42 mouse cellular contexts compared by ENCODE assay signal in the genomic region with DNA sequence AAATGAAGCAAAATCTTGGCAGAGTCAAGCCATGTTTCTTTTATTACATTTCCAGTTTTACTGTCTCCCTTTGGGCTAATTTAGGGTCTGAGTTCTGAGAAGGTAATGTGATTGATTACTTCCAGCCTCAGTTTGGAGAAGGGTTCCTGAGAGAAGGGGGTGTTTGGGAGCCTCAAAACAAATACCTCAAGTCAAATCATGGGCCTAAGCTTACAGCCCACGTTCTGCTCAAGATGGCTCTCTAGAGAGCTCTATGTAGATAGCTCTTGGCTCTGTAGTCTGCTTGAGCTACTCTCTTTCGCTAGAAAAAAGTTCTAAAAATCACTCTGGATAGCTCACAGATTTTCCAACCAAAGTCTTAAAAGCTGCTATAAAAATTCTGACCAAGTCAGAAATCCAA. TPM values are rescaled to one million over a fixed set of nuclear protein-coding genes. Genes with fewer than 3 reads are reported as not detected.
"Had no signal": no experiment of that assay in that cellular context is flagged by ENCODE, and none has a peak within 500 bp of the region (broad histone marks: within the 10 kb centered on the region; RNA-seq: fewer than 3 reads in every experiment).

No protein-coding gene starts in this region.

- H3K36me3 ChIP-seq: heart, embryonic 10.5 days; heart, embryonic 12.5 days; heart, embryonic 13.5 days; heart, embryonic 15.5 days; hindbrain, embryonic 10.5 days; hindbrain, embryonic 12.5 days; hindbrain, embryonic 13.5 days; hindbrain, embryonic 15.5 days; intestine, embryonic 15.5 days; kidney, embryonic 15.5 days had no signal

- H3K27ac ChIP-seq: heart, embryonic 10.5 days; heart, embryonic 13.5 days; heart, embryonic 15.5 days; hindbrain, embryonic 10.5 days; hindbrain, embryonic 12.5 days; hindbrain, embryonic 13.5 days; hindbrain, embryonic 14.5 days; hindbrain, embryonic 15.5 days; hindbrain, postnatal 0 days; intestine, embryonic 15.5 days; kidney, embryonic 15.5 days; kidney, postnatal 0 days; layer of hippocampus, adult 2 months had no signal

- H3K4me3 ChIP-seq: heart, embryonic 10.5 days; heart, embryonic 12.5 days; heart, embryonic 13.5 days; heart, embryonic 15.5 days; hindbrain, embryonic 10.5 days; hindbrain, embryonic 12.5 days; hindbrain, embryonic 13.5 days; hindbrain, embryonic 15.5 days; intestine, embryonic 15.5 days; kidney, embryonic 15.5 days; layer of hippocampus, adult 2 months had no signal

- H3K4me1 ChIP-seq: heart, embryonic 10.5 days; heart, embryonic 12.5 days; heart, embryonic 13.5 days; heart, embryonic 15.5 days; hindbrain, embryonic 10.5 days; hindbrain, embryonic 12.5 days; hindbrain, embryonic 13.5 days; hindbrain, embryonic 15.5 days; intestine, embryonic 15.5 days; kidney, embryonic 15.5 days had no signal

- H3K27me3 ChIP-seq: heart, embryonic 12.5 days; heart, embryonic 13.5 days; heart, embryonic 15.5 days; hindbrain, embryonic 12.5 days; hindbrain, embryonic 13.5 days; hindbrain, embryonic 15.5 days; intestine, embryonic 15.5 days; kidney, embryonic 15.5 days had no signal

- H3K9me3 ChIP-seq: heart, embryonic 10.5 days; heart, embryonic 12.5 days; heart, embryonic 13.5 days; heart, embryonic 15.5 days; hindbrain, embryonic 10.5 days; hindbrain, embryonic 12.5 days; hindbrain, embryonic 13.5 days; hindbrain, embryonic 15.5 days; intestine, embryonic 15.5 days; kidney, embryonic 15.5 days had no signal

- H3K9ac ChIP-seq: heart, embryonic 12.5 days; heart, embryonic 13.5 days; heart, embryonic 15.5 days; hindbrain, embryonic 12.5 days; hindbrain, embryonic 13.5 days; hindbrain, embryonic 14.5 days; hindbrain, embryonic 15.5 days; intestine, embryonic 15.5 days; kidney, embryonic 15.5 days had no signal

- H3K4me2 ChIP-seq: heart, embryonic 11.5 days; heart, embryonic 12.5 days; heart, embryonic 13.5 days; heart, embryonic 15.5 days; hindbrain, embryonic 12.5 days; hindbrain, embryonic 13.5 days; hindbrain, embryonic 14.5 days; hindbrain, embryonic 15.5 days; intestine, embryonic 15.5 days; kidney, embryonic 15.5 days had no signal

- DNase-seq: heart, postnatal 10 days; heart, postnatal 14 days; heart, postnatal 36 days; heart, postnatal 4 days; kidney, adult 11 months; kidney, adult 18-20 months; kidney, adult 2 months; kidney, adult 8-10 months; kidney, adult 9 months; kidney, postnatal 10 days; kidney, postnatal 14 days; kidney, postnatal 25 days; kidney, postnatal 36 days; kidney, postnatal 4 days; layer of hippocampus, adult 9-11 months; layer of hippocampus, postnatal 36 days had no signal

- ATAC-seq: hindbrain, postnatal 0 days; inflammation-experienced regulatory T-cells, adult 6 months; intestine, postnatal 0 days had no signal

RNA-seq across cellular contexts. Expression of a gene that starts 7.8 kb away (rescaled TPM):
- polyA plus RNA-seq: heart, embryonic 10.5 days; heart, embryonic 11.5 days; heart, embryonic 12.5 days; heart, embryonic 13.5 days; heart, embryonic 14.5 days; heart, embryonic 15.5 days; heart, embryonic 16.5 days; heart, postnatal 0 days; hindbrain, embryonic 10.5 days; hindbrain, embryonic 11.5 days; hindbrain, embryonic 12.5 days; hindbrain, embryonic 13.5 days; hindbrain, embryonic 14.5 days; hindbrain, embryonic 15.5 days; hindbrain, postnatal 0 days; intestine, embryonic 14.5 days; intestine, embryonic 15.5 days; intestine, embryonic 16.5 days; intestine, postnatal 0 days; kidney, adult 2 months; kidney, embryonic 14.5 days; kidney, embryonic 15.5 days; kidney, embryonic 16.5 days; kidney, postnatal 0 days; large intestine, adult 2 months had no signal

RNA-seq across cellular contexts. Expression of a gene that starts 28.9 kb away (rescaled TPM):
- polyA plus RNA-seq: heart, embryonic 10.5 days; heart, embryonic 11.5 days; heart, embryonic 12.5 days; heart, embryonic 13.5 days; heart, embryonic 14.5 days; heart, embryonic 15.5 days; heart, embryonic 16.5 days; heart, postnatal 0 days; hindbrain, embryonic 10.5 days; hindbrain, embryonic 11.5 days; hindbrain, embryonic 12.5 days; hindbrain, embryonic 13.5 days; hindbrain, embryonic 14.5 days; hindbrain, embryonic 15.5 days; hindbrain, postnatal 0 days; inflammation-experienced regulatory T-cells, adult 6 months; intestine, embryonic 14.5 days; intestine, embryonic 15.5 days; intestine, embryonic 16.5 days; intestine, postnatal 0 days; kidney, adult 2 months; kidney, embryonic 14.5 days; kidney, embryonic 15.5 days; kidney, embryonic 16.5 days; kidney, postnatal 0 days; large intestine, adult 2 months had no signal
